Mouse (Mus musculus) CH12.LX (cell line): ENCODE results near the gene Fthl17c.

Experiments
- CTCF ChIP-seq, 2 experiments: IDR thresholded peaks in 1 of 2; conservative IDR thresholded peaks in 1 of 2; 2 replicates each; pipeline ENCODE4 v1.5.1; 2011 to 2012; ENCODE audit warnings: low read depth in 2 of 2, low read length in 2 of 2, improper control_type of control experiment in 1 of 2, inconsistent platforms in 1 of 2, mild to moderate bottlenecking in 1 of 2, moderate library complexity in 1 of 2
- EP300 ChIP-seq: IDR thresholded peaks from 2 replicates; pipeline ENCODE4 v1.6.1; 2011; ENCODE audit warnings: low read length, improper control_type of control experiment
- PAX5 ChIP-seq: IDR thresholded peaks from 2 replicates; pipeline ENCODE4 v1.6.1; 2012; ENCODE audit warnings: low read length, inconsistent platforms, mixed read lengths
- RCOR1 ChIP-seq: conservative IDR thresholded peaks from 2 replicates; pipeline ENCODE4 v1.6.1; 2012; ENCODE audit warnings: low read depth, mild to moderate bottlenecking, inconsistent platforms, low read length, improper control_type of control experiment

- no peak for TF ChIP-seq PAX5
- no peak for TF ChIP-seq EP300
- TF ChIP-seq CTCF (conservative IDR thresholded peaks at IDR 0.05 in 1 of 2, IDR thresholded peaks at IDR 0.05 in 1 of 2; ENCODE audit: low read depth in 2 of 2, low read length in 2 of 2) = no peak
- TF ChIP-seq RCOR1 = no peak
Observed at GRCm38 (mm10) chrX:9019481-9019880, 43.1 kb upstream of the Fthl17c start.
